Mouse (Mus musculus) cerebellum, adult 8-10 months (tissue): ENCODE measurements around the gene Phox2a.

Experiments used
- DNase-seq: peaks from one replicate; pipeline ENCODE4 v3.0.0; 2022

The Phox2a gene

DNA sequence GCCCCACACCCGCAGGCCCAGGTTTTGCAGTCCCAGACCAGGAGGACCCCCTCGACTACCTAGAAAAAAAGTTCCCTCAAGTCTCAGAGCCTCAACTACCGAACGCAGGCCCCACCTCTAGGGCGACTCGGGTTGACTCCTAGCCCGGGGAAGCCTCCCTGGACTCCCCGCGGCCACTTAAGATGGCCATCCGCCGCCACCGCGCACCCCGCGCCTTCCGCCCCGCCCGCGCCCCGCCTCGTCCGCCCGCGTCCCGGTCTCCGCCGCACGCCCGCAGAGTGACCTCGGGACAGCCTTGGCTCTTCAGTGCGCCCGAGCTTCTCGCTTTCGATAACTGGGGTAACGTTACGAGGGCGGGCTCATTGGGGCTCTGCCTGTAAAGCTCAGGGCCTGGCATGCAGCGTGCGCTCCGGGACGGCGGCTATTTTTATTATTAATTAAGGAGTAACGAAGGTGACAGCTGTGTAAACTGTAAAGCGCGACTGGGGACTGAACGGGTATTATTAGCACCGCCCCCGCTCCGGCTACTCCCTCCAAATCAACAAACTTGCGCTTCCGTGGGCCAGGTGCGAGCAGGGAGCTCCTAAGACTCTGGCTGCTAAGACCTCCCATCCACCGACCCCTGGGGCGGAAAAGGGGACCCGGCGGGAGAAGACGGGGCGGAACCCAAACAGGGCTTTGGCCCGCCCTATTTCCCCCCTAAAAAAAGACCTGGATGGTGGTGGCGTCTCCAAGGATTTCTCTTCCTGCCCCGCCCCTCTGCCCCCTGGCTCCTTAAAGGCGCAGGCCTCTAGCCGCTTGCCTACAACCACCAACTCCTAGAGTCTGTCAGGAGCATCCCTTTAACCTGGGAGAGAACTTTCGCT lies 19.7 kb downstream of the Phox2a start, which contains the start of gene Inppl1:
Gene Inppl1, minus strand, starts transcription at position 624 of the 866 bp plus-strand sequence.
- DNase-seq, result peak; percentile 83

DNA sequence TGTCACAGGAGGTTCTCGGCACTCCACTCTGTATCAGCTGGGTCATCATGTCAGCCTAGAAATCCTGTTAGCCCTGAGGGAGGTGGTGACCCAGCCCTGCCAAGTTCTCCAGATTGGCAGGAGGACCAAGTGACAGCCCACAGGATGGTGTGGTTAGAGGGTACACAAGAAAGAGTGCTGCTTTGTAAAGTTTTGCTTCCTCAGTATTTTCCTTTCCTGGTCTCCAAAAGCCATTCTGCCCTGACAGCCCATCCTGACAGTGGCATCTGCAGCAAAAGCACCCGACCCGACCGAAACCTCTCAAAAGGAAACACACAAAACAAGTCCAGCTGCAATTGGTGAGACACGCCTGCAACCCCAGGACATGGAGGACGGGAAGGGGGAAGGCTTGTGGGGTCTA lies 26.1 kb downstream of the Phox2a start:
- no peak for DNase-seq

DNA sequence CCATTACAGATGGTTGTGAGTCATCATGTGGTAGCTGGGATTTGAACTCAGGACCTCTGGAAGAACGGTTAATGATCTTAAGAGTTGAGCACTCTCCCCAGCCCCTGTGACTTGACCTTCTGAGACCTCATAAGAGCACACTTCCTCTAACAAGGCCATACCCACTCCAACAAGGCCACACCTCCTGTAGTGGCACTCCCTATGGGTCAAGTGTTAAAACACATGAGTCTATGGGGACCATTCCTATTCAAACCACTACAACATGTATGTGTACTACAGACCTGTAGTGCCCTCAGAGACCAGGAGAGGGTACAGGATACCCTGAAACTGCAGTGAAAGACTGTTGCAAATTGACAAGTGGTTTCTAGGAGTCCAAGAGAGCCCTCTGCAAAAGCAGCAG lies 29.8 kb downstream of the Phox2a start:
- no peak for DNase-seq

DNA sequence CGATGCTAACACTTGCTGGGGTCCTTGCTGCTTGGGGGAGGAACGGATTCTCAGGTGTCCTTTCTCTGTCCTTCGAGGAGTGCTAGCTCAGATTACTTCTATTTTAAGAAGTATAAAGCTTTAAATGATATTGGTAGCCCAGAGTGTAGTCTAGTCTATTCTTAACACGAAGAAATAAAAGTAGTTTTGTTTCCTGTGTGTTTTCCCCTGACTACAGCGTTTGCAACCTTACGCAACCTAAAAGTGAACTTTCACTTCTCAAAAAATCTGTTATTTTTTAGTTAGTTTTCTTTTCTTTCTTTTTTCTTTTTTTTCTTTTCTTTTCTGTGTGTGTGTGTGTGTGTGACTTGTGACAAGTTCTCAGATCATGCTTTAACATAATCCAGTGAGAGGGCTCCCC lies 33.6 kb downstream of the Phox2a start:
- no peak for DNase-seq

DNA sequence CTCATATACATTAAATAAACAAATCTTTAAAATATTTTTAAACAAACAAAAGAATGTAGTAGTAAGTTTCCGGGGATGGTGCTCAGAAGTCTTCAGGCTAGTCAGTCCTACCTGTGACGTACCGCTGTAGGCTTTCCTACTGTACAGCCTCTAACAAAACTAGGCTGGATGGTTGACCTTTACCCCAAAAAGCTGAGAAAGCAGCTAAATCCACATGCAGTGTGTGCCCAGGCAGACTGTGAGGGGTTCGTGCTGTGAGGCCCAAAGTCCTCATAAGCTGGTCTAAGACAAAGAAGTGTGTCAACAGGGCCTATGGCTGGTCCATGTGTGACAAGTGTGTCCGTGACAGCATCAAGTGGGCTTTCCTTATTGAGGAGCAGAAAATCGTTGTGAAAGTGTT lies 34.7 kb downstream of the Phox2a start:
- no peak for DNase-seq

DNA sequence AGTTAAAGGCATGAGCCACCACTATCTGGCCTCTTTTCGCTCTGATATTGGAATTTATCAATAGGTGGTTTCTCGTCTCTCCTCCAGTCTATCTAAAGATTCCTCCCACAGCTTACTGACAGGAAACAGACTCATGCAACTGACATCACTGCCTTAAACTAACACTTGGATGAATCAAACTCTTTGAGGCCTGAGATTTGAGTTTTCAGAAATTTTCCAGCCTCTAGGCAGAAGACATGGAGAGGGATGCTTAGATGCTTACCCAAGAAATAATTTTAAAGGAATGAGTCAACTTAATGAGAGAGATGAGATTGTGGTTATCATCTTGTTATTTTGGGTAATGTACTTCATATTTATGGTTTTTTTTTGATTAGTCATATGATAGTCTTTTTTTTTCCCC lies 35.7 kb downstream of the Phox2a start:
- DNase-seq, result no peak

DNA sequence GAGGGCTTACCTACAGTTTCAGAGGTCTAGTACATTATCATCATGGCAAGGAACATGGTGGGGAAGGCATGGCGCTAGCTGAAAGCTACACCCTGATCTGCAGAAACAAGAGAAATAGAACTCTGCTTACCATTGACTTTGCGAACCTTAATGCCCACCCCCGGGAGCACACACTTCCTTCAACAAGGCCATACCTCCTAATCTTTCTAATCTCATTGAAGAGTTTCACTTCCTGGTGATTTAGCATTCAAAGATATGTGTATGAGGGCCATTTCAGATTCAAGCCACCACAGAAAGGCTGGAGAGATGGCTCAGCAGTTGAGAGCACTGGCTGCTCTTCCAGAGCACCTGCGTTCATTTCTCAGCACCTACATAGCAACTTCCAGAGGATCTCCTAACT lies 39.0 kb downstream of the Phox2a start, which contains the start of gene Folr2:
Gene Folr2, minus strand, starts transcription at position 101 of the 400 bp plus-strand sequence.
- no peak for DNase-seq

DNA sequence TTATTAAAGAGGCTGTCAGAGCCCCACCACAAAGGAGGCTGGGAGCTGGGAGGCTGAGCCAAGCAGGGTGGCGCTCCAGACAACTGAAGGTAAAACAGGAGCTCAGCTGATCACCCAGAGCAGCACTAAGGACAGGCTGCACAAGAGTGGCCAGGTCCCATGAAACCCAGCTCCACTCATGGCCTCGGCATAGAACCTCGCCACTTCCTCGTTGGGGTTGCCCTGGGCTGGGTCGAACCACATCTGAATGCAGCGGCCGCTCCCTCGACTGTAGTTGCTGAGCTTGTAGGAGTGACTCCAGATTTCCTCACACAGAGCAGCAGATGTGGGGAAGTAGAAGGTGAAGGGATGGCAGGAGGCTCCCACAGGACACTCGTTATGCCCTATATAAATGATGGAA lies 40.2 kb downstream of the Phox2a start:
- no peak for DNase-seq

DNA sequence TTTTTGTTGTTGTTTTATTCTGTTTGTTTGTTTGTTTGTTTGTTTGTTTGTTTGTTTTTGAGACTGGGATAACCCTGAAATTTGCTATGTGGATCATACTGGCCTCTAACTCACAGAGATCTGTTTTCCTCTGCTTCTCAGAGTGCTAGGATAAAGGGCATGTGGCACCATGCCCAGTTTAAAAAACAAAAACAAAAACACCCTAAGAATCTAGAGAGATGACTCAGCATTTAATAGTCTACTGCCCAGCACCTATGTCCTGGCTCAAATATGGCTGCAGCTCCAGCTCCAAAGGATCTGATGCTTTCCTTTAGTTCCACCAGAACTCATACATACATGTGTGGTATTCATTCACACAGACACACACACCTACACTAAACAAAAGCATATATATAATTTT lies 42.9 kb downstream of the Phox2a start:
- DNase-seq, result no peak

DNA sequence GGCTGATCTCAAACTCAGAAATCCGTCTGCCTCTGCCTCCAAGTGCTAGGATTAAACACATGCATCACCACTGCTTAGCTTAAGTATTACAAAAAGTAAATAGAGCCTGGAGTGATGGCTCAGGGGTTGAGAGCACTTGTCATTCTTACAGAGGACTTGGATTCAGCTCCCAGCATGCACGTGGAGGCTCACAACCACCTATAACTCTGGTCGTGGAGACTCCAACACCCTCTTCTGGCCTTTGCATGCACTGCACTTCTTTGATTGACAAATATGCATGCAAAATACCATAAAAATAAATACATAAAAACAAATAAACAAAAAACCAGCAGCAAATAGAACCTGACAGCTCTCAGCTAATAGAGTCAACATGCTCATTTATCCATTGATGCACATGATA lies 44.2 kb downstream of the Phox2a start:
- no peak for DNase-seq

DNA sequence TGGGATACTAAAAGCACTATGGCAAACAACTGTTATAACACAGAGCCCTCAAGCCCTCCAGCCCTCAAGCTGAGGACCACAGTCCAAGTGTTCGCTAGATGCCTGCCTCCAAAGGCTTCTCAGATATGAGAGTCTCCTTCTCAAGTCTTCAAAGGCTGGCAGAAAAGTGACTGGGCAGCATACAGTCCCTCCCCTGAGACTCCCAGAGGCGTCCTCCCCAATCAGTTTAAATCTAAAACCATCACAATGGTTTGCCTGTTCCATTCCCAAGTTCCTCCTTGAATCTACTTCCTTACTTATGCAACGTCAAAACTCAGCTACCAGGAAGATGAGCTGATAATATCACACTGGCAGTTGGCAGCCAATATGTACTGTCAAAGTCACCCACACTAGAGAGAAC lies 45.3 kb downstream of the Phox2a start, which contains the start of gene Anapc15:
Gene Anapc15, plus strand, starts transcription at position 301 of the 400 bp plus-strand sequence.
- DNase-seq, result no peak

DNA sequence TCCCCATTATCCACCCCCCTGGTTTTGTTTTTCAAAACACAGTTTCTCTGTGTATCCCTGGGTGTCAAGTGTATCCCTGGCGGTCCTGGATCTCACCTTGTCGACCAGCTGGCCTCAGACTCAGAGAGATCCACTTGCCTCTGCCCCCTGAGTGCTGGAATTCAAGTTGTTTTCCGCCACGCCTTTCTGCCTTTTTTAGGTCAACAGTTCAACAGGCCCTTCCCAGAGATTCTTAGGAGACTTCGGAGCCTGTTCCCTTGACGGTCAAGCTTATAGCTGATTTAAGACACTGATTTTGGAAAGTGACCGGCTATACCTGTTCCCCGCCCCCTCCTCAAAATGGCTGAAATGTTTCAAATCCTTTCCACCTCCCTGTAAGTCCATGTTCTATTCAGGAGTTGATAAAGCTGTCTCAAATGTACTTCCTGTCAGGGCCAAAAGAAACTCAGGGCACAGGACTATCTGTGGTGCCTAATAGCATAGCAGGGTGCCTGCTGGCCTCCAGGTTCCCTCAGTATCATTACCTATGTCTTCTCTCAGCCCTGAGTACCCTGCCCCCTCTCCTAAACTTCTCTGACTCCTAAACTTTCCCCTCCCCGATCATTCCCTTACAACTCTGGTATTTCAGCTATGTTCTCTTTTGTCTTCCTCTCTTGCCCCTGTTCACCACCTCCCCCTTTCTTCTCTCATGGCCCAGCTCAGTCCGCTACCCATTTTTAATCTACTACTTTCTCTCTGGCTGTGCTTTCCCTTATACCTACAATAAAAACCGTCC lies 48.6 kb downstream of the Phox2a start:
- DNase-seq, result no peak

DNA sequence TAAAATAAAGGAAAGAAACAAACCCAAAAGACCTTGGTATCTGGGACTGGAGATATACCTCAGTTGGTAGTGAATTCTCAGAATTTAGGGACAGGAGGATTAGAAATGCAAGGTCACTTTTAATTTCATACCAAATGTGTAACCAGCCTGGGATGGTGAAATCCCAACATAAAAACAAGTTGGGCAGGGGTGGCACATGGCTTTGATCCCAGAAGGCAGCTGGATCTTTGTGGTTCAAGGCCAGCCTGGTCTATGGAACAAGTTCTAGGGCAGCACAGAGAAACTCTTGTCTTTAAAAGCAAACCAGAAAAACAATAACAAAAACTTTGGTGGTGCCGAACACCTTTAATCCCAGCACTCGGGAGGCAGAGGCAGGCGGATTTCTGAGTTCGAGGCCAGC lies 49.4 kb downstream of the Phox2a start:
- DNase-seq, result no peak

DNA sequence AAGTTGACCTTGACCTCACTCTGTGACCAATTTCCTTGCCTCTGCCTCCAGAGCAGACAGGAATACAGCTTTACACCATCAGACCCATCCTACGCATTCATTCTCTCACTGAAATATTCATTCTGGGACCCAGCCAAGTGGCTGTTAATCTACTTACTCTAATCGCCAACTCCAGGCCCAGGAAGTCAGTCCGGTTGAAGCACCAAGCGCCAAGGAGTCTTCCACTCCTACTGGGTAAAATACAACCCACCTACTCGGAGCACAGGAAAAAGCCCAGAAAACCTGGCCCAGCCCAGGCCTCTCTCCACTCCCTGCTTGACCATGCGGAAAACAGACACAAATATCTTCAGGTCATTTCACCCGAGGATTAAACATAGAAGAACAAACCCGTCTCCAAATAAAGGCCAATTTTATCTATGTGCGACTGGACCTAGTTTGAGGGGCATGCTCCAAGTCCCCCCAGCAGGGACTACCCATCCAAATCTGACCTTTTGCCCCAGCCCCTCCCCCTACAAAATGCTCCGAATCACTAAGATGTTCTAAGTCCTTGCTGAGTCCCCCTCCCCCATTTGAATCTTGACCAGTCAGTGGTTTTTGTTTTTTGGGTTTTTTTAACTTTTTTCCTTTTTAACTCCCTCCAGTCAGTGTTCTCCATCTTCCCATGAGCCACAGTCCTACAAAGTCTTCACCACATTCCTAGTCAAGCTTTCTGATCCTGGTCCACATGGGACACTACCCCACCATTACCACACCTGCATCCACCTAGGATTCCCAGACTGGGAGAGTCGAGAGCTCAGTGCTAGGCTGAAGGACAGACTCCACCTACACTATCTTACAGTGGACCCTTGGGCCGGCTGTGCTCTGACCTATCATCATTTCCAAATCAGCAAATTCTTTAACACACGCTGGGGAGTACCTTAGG lies 50.4 kb downstream of the Phox2a start:
- DNase-seq, result no peak

DNA sequence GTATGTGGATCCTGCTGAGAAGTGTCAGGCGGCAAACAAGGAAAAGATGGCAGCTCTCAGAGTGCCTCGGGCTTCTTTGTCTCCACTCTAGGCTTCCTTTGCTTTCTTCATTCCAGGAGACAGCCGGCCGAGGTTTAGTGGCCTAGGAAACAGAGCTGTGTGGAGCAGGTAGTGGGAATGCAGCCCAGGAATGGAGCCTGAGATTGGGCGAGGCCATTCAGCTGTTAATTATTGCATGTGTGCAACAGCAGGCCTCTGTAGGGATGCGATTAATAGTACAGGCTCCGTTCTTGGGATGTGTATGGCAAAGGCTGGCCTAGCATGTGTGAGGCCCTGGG lies 51.0 kb downstream of the Phox2a start:
- DNase-seq, result no peak

DNA sequence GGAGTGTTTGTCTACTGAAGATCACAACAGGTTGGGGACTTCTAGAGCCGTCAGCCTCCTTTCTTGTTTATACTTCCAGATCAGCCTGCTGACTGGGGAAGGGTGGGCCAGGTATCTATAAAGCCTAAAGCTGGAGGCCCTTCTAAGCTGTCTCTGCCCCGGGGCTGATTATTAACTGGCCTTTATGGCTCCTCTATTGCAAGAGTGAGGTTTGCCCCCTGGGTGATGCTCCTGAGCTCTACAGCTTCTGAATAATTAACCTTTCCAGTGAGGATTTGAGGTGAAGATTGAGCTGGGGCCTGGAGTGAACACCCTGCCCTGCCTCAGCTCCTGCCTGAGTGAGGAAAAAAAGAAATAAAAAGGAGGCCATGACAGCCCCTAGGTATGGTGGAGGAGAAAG lies 52.5 kb downstream of the Phox2a start, which contains the start of gene Folr1:
Gene Folr1, minus strand, starts transcription at position 160 of the 400 bp plus-strand sequence.
- DNase-seq, result no peak

DNA sequence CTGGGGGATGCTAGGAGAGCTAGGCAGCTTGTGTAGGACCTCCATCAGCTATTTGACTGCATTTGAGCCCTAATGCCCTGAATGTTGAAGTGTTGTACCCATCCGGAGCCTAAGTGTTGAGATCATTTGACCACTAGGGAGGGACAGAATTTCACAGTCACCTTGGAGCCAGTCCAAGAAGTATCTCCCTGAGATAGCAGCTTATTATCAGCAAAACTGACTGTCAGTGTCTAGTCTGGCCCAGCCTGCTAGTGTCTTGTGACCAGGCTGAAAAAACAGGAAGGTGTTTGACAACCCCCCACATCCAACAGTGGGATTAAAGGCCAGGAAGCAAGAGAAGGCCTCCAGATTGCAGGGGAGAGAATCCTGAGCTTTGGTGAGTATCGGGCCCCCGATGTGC lies 53.2 kb downstream of the Phox2a start:
- no peak for DNase-seq
